Mouse (Mus musculus) G1E-ER4 (cell line): ENCODE measurements around the gene Gpr183. TPM values are rescaled to one million over a fixed set of nuclear protein-coding genes. Genes with fewer than 3 reads are reported as not detected.

ENCODE experiments used
- GATA1 ChIP-seq: IDR thresholded peaks from one replicate; pipeline ENCODE4 v1.8.0; 2012; ENCODE audit warnings: low read length, inconsistent platforms
- polyA plus RNA-seq: library from polyadenylated mRNA; stranded (reverse); fragments of >175 nt; gene quantifications from 2 replicates; pipeline ENCODE4 v1.2.3, GENCODE M21; 2012

The Gpr183 gene
- polyA plus RNA-seq, 1 experiment, result not detected

DNA sequence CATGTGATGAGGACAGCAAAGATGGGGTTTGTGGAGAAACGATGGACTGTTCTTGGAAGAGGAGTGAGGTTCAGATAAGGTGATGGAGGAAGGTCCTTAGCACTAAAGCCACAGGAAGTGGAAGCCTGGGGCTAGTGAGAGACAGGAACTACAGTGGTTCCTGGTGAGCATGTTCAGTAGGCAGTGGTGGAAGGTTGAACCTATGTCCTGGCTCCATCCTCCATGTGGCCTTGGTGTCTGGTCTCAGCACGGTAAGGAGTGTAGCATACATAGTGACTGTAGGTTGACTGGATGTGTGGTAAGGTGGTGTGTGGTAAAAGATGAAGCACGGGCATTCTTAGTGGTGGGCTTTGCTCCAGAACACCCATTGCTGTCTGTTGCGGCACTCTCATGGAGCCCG lies 15.1 kb downstream of the Gpr183 start:
- no peak for TF ChIP-seq GATA1

- TF ChIP-seq GATA1, result no peak
These were observed 15.6 kb downstream of the Gpr183 start for GRCm38 (mm10) chr14:121949436-121949835.

- TF ChIP-seq GATA1, result no peak
These were observed 17.0 kb downstream of the Gpr183 start for GRCm38 (mm10) chr14:121947966-121948365.

DNA sequence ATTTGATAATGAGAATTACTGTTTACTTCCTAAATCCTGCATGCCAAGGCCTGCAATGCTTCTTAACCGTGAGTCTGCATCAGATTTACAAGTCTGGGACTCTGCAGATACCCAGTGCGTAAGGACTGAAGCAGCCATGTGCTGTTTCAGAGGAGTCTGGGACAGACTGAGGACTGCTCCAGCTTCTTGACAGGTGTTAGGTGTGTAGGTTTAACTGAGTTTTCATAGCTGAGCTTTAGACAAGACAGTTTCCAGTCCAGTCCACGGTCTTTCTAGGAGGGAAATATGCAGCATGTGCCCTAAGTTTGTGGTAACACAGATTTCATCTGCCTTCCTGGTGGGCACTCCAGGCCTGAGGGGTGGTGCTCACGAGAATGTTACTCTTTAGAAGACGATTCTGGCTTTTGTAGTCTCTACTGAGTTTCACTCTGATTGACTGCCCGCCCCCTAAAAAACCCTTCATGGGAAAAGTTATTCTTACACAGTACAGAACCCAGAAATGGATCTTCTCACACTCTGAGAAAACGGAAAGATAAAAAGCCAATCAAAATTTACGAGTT lies 17.7 kb downstream of the Gpr183 start:
- TF ChIP-seq GATA1, result no peak

- TF ChIP-seq GATA1, result no peak
These were observed 18.3 kb downstream of the Gpr183 start for GRCm38 (mm10) chr14:121946728-121947127.

DNA sequence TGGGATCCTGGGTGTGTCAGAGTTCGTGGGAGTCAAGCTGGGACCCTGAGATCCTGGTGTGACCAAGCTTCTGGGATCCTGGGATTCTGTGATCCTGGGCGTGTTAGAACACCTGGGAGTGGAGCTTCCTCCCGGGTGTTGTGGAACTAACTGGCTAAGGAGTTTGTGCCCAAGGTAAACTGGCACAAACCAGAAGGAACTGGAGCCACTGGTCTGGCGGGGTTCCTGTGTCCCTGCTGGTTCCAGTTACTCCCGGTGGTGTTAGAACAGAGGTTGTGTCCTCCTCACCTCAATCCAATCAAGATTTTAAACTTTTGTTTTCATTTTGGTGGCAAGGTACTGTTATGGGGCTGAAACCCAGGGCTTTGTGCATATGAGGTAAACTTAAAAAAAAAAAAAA lies 18.9 kb downstream of the Gpr183 start:
- no peak for TF ChIP-seq GATA1

DNA sequence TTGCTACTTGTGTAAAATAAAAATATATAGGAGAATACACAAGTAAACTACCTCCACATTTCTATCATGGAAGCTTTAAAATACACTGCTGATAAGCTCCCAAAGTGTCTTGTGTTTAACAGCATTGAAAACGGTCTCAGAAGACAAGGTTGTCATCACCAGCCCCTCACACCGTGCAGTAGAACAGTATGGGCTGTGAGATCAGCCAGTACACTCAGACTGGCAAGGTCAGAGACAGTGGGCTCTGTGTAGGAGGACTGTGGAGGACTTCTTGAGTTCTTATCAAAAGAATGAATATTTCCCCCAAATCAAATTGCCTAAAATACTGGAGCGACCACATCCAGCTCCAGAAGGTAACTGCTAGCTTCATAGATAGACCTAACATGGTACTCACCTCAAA lies 25.4 kb downstream of the Gpr183 start:
- no peak for TF ChIP-seq GATA1

- no peak for TF ChIP-seq GATA1
These were observed 26.5 kb downstream of the Gpr183 start for GRCm38 (mm10) chr14:121938256-121939191.

DNA sequence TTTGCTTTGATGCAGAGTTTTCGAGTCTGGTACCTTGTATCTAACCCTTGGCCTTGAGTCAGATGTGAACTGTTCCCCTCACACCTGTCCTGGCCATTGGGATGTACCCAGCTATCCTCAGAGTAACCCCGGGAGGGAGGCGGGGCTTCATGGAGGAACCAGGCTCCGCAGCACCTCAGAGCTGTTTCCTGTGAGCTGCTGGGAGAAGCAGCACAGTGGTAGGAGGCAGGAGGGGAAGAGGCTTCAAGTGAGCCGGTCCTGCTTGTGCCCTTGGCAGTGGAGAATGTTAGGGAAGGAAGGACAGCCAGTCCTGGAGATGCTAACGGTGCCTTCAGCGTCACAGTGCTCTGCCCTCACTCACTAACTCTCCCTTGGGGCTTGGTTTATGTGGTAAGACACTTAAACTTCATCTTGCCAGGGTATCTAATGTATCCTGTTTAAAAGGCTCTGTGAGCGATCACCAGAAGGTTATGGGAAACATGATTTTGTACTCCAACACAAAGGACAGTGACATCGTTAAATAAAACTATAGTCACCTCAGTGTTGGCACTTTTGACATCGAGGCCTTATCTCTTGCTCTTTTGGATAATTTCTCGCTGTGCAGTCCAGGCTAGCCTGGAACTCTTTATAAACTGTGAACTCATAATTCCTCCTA lies 27.3 kb downstream of the Gpr183 start:
- TF ChIP-seq GATA1, result no peak

DNA sequence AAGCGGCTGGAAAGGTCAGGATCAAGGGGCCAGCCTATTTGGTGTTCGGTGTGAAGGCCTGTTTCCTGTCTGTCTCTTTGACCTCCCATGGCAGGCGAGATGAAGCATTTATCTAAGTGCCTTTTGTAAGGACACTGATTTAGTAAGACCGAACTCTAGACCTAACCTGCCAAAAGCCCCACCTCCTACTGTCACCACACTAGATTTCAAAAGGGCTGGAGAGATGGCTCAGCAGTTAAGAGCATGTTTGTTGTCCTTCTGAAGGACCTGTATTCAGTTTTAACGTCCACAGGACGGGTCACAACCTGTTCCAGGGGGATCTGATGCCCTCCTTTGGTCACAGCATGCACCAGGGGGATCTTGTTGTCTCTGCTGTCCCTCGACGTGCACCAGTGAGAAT lies 28.1 kb downstream of the Gpr183 start:
- no peak for TF ChIP-seq GATA1

DNA sequence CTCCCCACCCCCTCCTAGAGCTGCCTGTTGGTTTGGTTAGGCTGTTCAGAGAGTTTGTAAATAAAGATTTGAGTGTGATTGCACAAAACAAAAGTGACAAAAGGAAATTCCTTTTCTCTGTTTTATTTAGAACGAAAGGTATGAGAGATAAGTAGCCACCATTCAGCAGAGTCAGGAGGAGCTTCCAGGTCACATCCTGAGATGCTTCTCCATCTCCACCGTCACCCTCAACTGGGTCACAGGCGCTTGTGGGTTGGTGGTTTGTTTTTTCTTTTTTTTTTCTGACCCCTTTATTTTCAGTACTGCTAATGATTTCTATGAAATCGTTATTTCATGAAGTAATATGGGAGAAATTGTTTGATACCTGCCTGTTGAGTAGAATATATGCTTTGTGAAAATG lies 28.6 kb downstream of the Gpr183 start:
- no peak for TF ChIP-seq GATA1

DNA sequence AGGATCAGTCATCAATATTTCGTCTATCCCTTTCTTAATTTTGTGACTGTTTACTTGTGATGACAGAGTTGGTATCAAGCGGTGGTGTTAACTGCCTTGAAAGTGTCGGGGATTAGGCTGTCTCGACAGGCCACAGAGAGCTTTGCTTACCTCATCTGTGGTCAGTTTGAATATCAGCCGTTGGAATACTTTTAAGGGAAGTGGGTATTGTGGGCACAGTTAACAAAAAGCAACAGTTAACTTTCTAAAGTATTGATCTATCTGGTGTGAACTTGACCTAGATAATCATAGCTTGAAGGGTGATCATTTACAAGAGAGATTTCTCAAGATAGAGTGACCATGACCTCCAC lies 30.4 kb downstream of the Gpr183 start:
- TF ChIP-seq GATA1, result no peak

DNA sequence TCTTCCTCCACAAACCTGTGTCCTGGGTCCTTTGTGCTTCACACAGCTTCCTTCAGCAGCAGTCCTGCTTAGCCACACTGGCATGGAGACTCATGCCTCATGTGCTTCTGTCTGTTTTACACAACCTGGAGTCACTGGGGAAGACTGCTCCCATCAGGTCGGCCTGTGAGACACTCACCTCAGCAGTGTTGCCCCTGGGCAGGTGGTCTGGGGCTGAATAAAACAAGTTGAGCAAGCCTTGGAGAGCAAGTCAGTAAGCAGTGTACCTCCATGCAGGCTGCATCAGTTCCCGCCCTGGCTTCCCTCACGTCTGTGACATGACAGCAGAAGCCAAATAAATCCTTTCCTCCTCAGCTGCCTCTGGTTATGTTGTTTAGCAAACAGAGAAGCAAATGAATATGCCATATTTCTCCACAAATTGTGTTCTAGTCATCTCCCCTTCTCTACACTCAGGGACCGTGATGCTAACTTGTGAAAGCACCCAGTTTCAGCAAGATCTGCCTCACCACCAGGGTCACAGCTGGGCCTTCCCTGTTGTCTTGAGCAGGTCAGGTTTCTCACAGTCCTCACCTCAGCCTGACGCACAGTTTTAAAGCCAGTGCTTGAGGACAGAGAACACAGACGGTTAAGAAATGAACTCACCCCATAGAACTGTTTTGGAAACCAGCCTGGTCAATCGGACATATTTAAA lies 30.9 kb downstream of the Gpr183 start:
- no peak for TF ChIP-seq GATA1

DNA sequence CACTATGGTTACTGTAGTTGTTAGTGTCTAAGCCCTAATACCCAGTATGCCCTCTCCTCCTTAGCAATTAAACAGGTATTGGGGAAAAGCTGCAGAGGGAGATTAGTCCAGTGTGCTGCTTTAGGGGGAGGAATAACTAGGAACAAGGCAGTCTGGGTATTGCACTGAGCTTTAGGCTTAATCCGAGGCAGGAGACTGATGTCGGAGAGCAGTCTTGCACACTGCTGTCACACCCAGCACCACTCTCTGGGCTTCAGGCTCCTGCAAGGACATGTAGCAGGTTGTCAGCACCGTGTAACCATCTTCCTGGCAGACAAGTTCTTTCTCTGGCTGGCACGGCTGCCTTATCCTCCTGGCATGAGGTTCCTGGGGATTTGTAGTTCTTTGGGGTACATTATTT lies 32.8 kb downstream of the Gpr183 start:
- TF ChIP-seq GATA1, result no peak

DNA sequence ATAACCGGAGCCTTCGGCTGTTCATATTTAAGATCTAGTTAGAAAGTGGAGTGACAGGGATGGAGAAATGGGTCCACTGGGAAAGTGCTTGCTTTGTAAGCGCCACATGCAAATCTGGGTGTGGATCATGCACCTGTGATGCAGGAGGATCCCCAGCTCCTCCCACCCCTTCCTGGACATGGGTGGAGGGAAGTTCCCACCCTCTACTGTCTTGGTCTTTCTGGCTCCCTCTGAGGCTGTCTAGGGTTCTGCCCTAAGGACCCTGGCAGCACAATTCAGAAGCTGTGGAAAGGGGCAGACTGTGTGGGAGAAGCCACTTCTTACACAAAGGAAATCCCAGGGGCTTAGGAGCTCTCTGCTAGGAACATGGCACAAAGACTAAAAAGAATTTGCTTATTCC lies 33.4 kb downstream of the Gpr183 start:
- no peak for TF ChIP-seq GATA1
